Mouse (Mus musculus) cortical plate, adult 2 months (tissue): ENCODE data around the gene Nudt17. TPM values are rescaled to one million over a fixed set of nuclear protein-coding genes. Genes with fewer than 3 reads are reported as not detected.

Experiments used
- H3K27ac ChIP-seq: fragments of 200-500 bp; 2 replicates; pipeline ENCODE4 v1.5.1; 2012; ENCODE audit warnings: low read length, control low read depth, inconsistent platforms; ENCODE audit not compliant: insufficient read depth
- H3K4me1 ChIP-seq: fragments of 200-500 bp; 2 replicates; pipeline ENCODE4 v1.6.1; 2011; ENCODE audit warnings: low read length; ENCODE audit not compliant: control insufficient read depth, insufficient read depth
- H3K4me3 ChIP-seq: fragments of 200-500 bp; 2 replicates; pipeline ENCODE4 v1.5.1; 2011; ENCODE audit warnings: mild to moderate bottlenecking, low read length, control low read depth; ENCODE audit not compliant: insufficient read depth
- CTCF ChIP-seq: fragments of 200-500 bp; IDR thresholded peaks from 2 replicates; pipeline ENCODE4 v1.5.1; 2011; ENCODE audit warnings: mild to moderate bottlenecking, control low read depth, low read length; ENCODE audit not compliant: insufficient read depth; ENCODE audit errors: extremely low read depth
- POLR2A ChIP-seq: fragments of 200-500 bp; IDR thresholded peaks from 2 replicates; pipeline ENCODE4 v1.6.1; 2011; ENCODE audit warnings: mild to moderate bottlenecking, low read length, control low read depth; ENCODE audit not compliant: insufficient read depth; ENCODE audit errors: extremely low read depth
- polyA plus RNA-seq: library from polyadenylated mRNA; depleted of rRNA; stranded (reverse); fragments of >200 nt; gene quantifications from 2 replicates; pipeline ENCODE4 v1.2.3, GENCODE M21; 2012

Nudt17 gene
- polyA plus RNA-seq, 1 experiment, result 16.8 TPM

DNA sequence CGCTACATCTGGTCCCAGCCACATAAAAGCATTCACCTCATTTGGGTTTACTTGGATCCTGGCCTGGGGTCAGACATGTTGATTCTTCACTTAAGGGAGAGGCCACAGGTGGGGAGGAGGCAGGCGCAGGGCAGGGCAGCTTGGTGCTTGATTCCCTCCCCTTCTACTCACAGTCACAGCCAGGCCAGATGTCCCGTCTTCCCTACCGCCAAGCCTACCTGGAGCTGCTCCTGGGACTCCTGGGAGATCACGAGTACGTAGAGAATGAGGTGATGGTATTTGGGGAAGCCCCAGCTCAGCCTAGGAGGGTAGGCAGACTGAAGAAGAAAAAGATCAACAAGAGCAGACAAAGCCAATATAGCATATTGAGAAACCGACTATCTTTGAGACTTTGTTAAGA is 1.4 kb downstream of the Nudt17 start:
- Histone ChIP-seq H3K4me3 (no peak overlapping the region), H3K27ac (no peak overlapping the region), H3K4me1 (no peaks in the 10 kb centered on the region)
- TF ChIP-seq POLR2A (no peak), CTCF (no peak)

DNA sequence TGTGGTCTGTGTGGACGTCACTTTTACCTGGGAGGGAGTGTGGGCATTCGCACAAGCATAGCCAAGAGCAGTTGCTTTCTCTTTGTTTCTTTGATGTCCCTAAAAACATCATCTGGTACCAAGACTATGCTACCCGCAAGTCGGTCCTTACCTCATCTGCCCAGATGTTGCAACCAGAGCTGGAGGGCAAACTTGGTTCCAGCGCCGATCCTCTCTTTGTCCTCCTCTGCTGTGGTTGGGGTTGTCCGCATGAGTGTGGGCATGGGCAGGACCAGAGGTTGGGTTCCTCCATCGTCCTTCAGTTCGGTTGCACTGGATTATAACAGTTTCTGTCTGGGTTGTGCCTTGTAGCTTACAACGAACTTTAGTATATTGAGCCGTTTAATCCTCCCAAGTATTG is 2.1 kb downstream of the Nudt17 start:
- TF ChIP-seq POLR2A (no peak), CTCF (no peak)
- Histone ChIP-seq H3K4me1 (no peaks in the 10 kb centered on the region), H3K4me3 (no peak overlapping the region), H3K27ac (no peak overlapping the region)

DNA sequence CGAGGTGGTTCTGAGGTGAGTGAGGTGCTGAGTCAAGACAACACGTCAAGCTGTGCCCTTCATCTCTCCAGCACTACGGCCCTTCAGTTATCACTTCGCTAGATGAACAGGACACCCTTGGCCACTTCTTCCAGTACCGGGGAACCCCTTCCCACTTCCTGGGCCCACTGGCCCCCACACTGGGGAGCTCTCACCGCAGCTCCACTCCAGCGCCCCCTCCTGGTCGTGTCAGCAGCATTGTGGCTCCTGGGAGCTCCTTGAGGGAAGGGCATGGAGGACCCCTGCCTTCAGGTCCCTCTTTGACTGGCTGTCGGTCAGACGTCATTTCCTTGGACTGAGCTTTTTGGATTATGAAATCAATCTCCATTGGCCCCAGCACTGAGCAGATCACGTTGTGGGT is 3.6 kb downstream of the Nudt17 start:
- Histone ChIP-seq H3K4me3 (no peak overlapping the region), H3K27ac (no peak overlapping the region), H3K4me1 (no peaks in the 10 kb centered on the region)
- TF ChIP-seq POLR2A (no peak), CTCF (0 out of 2 replicates have a peak, but pooled peaks have one; percentile 20)

DNA sequence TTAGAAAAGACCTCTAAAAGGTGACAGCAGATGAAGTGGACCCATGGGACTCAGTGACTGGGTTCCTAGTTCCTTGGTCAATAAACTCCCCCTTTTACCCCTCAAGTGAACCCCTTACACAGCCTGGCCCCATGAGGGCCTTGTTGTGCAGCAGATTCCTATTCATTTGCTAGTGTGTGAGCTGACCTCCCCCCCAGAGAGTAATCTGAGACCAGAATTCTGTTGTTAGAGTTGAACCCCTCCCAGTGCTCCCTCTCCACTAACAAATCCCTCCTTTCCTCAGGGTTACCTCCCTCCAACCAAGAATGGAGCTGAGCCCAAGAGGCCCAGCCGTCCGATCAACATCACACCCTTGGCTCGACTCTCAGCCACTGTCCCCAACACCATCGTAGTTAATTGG is 7.4 kb downstream of the Nudt17 start:
- H3K27ac ChIP-seq, result no peak overlapping the region
- no peak for TF ChIP-seq CTCF
- no peak for TF ChIP-seq POLR2A
- H3K4me1 ChIP-seq, result no peaks in the 10 kb centered on the region
- H3K4me3 ChIP-seq, result no peak overlapping the region

DNA sequence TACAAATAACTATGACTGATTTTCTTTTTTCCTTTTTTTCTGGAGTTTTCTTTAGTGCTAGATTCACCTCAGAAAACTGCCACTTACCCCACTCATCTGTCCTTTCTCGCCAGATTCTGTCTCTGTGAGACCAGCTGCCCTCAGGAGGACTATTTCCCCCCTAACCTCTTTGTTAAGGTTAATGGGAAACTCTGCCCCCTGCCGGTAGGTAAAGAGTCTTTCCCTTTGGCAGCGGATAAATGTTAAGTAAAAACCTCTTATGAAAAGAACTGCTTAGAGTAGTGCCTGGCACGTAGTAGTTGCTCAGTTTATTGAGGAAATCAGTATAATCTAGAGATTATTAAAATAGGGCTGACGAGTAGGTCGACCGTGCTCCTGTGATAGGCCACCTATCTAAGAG is 8.0 kb downstream of the Nudt17 start:
- no peak for TF ChIP-seq CTCF
- TF ChIP-seq POLR2A, result no peak
- Histone ChIP-seq H3K4me3 (no peak overlapping the region), H3K27ac (no peak overlapping the region), H3K4me1 (no peaks in the 10 kb centered on the region)

DNA sequence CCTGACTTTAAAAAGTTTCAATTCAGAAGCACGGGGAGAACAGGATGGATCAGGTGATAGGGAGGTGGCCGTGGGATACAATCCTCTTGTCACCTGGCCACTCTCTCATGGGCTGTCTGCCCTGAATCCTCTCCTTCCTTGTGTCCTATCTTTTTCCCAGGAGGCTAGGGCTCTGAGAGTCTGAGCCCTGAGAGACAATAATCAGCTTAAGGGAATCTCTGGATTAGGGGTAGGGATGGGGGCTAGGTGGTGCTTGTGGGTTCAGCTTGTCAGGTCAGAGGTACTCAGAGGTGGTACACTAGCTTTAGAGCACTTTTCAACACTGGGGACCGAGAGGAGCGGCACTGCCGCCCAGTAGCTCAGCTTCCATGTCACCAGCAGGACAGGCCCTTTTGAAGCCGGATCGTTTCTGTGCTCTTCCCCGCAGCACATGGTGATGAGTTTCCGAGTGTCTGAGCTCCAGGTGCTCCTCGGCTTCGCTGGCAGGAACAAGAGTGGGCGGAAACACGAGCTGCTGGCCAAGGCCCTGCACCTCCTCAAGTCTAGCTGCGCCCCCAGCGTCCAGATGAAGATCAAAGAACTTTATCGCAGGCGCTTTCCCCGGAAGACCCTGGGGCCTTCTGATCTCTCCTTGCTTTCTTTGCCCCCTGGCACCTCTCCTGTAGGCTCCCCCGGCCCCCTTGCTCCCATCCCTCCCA is 9.2 kb downstream of the Nudt17 start:
- no peak overlapping the region for H3K4me3 ChIP-seq
- TF ChIP-seq POLR2A (no peak), CTCF (no peak)
- no peak overlapping the region for H3K27ac ChIP-seq
- no peaks in the 10 kb centered on the region for H3K4me1 ChIP-seq

DNA sequence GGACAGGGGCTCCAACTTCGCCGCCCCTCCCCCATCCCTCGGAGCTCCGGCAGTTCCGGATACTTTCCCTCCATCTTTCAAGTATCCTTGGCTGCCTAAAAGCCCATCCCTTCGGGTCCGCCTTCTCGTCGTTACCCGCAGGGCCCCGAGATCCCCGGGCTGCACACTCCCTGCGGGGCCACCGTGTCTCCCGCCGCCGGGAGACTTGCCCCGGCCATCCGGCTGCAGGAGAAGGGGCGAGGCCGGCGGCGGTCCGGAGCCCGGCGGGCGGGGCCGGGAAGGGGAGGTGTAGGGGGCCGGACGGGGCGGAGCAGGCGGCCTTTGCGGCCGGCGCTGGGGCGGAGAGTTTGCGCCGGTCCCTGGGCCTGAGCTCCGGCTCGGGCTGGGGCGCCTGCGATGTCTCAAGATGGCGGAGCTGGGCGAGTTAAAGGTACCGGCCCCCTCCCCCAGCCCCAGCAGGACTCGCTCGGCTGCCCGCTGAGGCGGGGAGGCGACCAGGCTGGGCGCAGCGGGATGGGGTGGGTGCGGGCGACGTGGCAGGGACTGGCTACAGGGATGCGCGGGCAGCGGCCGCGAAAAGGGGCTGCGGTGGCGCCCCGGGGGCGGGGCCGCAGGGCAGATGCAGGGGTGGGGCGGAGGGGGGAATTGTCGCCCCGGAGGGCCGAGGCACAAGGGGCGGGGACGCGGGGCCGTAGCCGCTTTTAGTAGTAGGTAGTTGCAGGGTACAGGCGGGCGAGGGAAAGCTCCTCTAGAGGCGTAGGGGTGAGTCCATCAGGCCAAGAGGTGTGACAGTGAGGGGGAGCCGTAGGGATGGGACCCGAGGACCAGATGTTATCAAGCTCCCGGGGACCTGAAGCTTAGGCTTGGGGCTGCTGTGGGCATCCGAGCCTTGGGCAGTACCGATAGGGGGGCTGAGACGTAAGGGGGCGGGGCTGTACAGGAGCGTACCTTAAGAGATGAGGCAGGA is 11.3 kb downstream of the Nudt17 start:
- Histone ChIP-seq H3K27ac (peak overlapping the region; percentile 76; the same call in 1 of the 2 replicates), H3K4me1 (no peaks in the 10 kb centered on the region), H3K4me3 (peak overlapping the region; percentile 86)
- no peak for TF ChIP-seq POLR2A
- no peak for TF ChIP-seq CTCF

DNA sequence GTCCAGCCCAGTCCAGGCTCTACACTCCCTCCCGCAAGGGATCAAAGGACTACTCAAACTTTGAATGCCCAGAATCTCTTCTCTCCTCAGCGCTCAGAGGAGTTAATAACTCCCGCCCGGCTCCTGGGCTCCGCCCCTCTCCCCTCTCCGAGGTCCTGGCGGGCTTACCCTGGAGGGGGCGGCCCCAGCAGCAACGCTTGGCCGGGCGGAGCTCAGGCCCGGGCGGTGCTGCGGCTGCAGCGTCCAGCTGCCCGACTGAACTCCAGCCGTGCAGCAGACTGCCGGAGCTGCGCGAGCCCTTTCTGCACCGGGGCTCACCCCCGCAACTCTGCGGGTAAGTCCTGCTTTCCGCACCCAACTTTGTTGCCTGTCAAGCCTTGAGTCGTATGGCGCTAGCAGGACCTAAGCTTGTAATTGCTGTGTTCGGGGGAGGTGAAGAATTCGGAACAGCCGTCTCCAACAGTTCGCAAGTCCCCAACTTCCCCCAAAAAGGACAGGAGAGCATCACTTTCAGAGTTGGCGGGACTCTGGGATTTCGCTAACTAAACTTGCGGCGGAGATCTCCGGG is 12.1 kb downstream of the Nudt17 start, which contains the start of gene Pias3:
Pias3 (plus strand) TSS at position 187 of the 568 bp plus-strand sequence.
- H3K4me3 ChIP-seq, result peak within 1 kb of the TSS; percentile 86
- peak; percentile 48; the same call in 1 of the 2 replicates for TF ChIP-seq POLR2A
- no peak for TF ChIP-seq CTCF

DNA sequence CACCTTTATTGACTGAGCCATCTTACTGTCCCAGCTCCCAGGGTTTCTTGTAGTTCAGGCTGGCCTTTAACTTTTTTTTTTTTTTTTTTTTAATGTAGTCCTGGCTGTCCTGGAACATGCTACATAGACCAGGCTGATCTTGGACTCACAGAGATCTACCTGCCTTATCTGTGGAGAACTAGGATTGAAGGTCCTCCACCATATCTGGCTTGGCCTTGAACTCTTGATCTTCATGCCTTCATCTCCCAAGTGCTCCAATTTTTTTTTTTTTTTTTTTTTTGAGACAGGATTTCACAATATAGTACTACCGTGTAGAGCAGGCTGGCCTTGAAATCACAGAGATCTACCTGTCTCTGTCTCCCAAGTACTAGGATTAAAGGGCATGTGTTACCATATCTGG is 14.8 kb downstream of the Nudt17 start:
- Histone ChIP-seq H3K4me1 (no peaks in the 10 kb centered on the region), H3K27ac (no peak overlapping the region), H3K4me3 (no peak overlapping the region)
- no peak for TF ChIP-seq CTCF
- no peak for TF ChIP-seq POLR2A

More for the DNA sequence above, 12.1 kb downstream of the Nudt17 start, which contains the start of gene Pias3:
- H3K4me1 ChIP-seq, result no peaks in the 10 kb centered on the region
- H3K27ac ChIP-seq, result peak within 1 kb of the TSS; percentile 76; the same call in 1 of the 2 replicates
